Mouse (Mus musculus) liver, adult (tissue): ENCODE results near the gene Sidt1.

Experiments used
- GATA4 ChIP-seq: IDR thresholded peaks from 2 replicates; pipeline ENCODE4 v1.6.1; 2014; ENCODE audit warnings: mild to moderate bottlenecking, low read length; ENCODE audit not compliant: insufficient replicate concordance

Gene Sidt1

GRCm38 (mm10) chr16:44330657-44331056 lies 2.3 kb downstream of the Sidt1 start:
- no peak for TF ChIP-seq GATA4

- TF ChIP-seq GATA4, result no peak
Observed at GRCm38 (mm10) chr16:44328644-44329043, 4.4 kb downstream of the Sidt1 start.

- TF ChIP-seq GATA4, result no peak
Observed at GRCm38 (mm10) chr16:44320232-44320631, 12.8 kb downstream of the Sidt1 start.

- no peak for TF ChIP-seq GATA4
Observed at GRCm38 (mm10) chr16:44316350-44316749, 16.6 kb downstream of the Sidt1 start.

GRCm38 (mm10) chr16:44313422-44313821 lies 19.6 kb downstream of the Sidt1 start:
- no peak for TF ChIP-seq GATA4

GRCm38 (mm10) chr16:44305606-44306005 lies 27.4 kb downstream of the Sidt1 start:
- no peak for TF ChIP-seq GATA4

- TF ChIP-seq GATA4, result no peak
Observed at GRCm38 (mm10) chr16:44303822-44304221, 29.2 kb downstream of the Sidt1 start.

GRCm38 (mm10) chr16:44302126-44302892 lies 30.7 kb downstream of the Sidt1 start:
- TF ChIP-seq GATA4, result no peak

GRCm38 (mm10) chr16:44299438-44300093 lies 33.4 kb downstream of the Sidt1 start:
- no peak for TF ChIP-seq GATA4

- no peak for TF ChIP-seq GATA4
Observed at GRCm38 (mm10) chr16:44293960-44294359, 39.0 kb downstream of the Sidt1 start.

- no peak for TF ChIP-seq GATA4
Observed at GRCm38 (mm10) chr16:44289004-44289648, 43.9 kb downstream of the Sidt1 start.

- TF ChIP-seq GATA4, result no peak
Observed at GRCm38 (mm10) chr16:44287356-44287950, 45.5 kb downstream of the Sidt1 start.

- no peak for TF ChIP-seq GATA4
Observed at GRCm38 (mm10) chr16:44282614-44283325, 50.2 kb downstream of the Sidt1 start.

GRCm38 (mm10) chr16:44282036-44282435 lies 51.0 kb downstream of the Sidt1 start:
- TF ChIP-seq GATA4, result no peak

GRCm38 (mm10) chr16:44280806-44281205 lies 52.2 kb downstream of the Sidt1 start:
- no peak for TF ChIP-seq GATA4

GRCm38 (mm10) chr16:44277212-44277611 lies 55.8 kb downstream of the Sidt1 start:
- no peak for TF ChIP-seq GATA4
